ENCODE assay signal across 18 mouse cellular contexts in genomic region chr11:7444494-7444893, GRCm38 (mm10).
"Had no signal": no experiment of that assay in that cellular context is flagged by ENCODE, and none has a peak within 500 bp of the region (broad histone marks: within the 10 kb centered on the region; RNA-seq: fewer than 3 reads in every experiment).

No protein-coding gene starts in this region.

- DNase-seq: kidney, adult 11 months; kidney, adult 8-10 months; kidney, postnatal 10 days; kidney, postnatal 36 days; left cerebral cortex, postnatal 4 days; liver, postnatal 0 days; lung, embryonic 14.5 days; retina, postnatal 1 day; thymus, postnatal 25 days had no signal

- H3K4me3 ChIP-seq: kidney, embryonic 15.5 days; limb, embryonic 12.5 days; limb, embryonic 15.5 days; megakaryocyte, embryonic 14.5 days; midbrain, embryonic 10.5 days; midbrain, embryonic 13.5 days; myocyte; neural tube, embryonic 13.5 days had no signal

- H3K27ac ChIP-seq: kidney, embryonic 15.5 days; limb, embryonic 12.5 days; limb, embryonic 15.5 days; liver, embryonic 14.5 days; midbrain, embryonic 10.5 days; midbrain, embryonic 13.5 days; neural tube, embryonic 13.5 days had no signal
